In the genomic region with DNA sequence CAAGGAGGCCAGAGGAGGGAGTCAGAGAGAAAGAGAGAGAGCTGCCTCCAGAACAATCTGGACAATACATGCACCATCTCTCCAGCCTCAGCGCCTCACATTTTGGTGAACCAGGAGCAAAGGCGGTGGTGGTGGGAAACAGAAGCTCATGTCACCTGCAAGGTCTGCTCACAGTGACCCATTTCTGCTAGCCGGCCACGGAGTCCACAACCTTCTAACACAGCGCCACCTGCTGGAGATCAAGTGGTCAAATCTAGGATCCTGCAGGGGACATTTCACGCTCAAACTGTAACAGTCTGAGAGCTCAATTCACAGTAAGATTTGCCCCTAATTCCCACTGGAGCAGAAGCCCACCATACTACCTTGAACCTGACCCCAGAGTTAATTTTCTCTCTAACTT, we compare ENCODE assay signal across 27 mouse cellular contexts.
DNase-seq lines count a peak whose midpoint lies in the region; ATAC-seq and TF ChIP-seq lines count a peak whose summit lies in the region.
"Had no signal": no experiment of that assay in that cellular context is flagged by ENCODE, and none has a peak within 500 bp of the region (broad histone marks: within the 10 kb centered on the region; RNA-seq: fewer than 3 reads in every experiment).

No protein-coding gene starts in this region.

- H3K27ac ChIP-seq in kidney, postnatal 0 days = no peak overlapping the region
- no peak overlapping the region for H3K27ac ChIP-seq in MEL (ENCODE audit: control insufficient read depth, low read depth, low read length)
- H3K27ac ChIP-seq in kidney, embryonic 16.5 days (ENCODE audit: low read length) = no peak overlapping the region
- H3K27ac ChIP-seq: forebrain, embryonic 10.5 days; heart, embryonic 15.5 days; hindbrain, embryonic 13.5 days; intestine, embryonic 15.5 days; kidney, embryonic 15.5 days; limb, embryonic 10.5 days; neural tube, embryonic 12.5 days had no signal

- no peaks in the 10 kb centered on the region for H3K9me3 ChIP-seq in kidney, postnatal 0 days (replicated peaks; ENCODE audit: low read length)
- no peaks in the 10 kb centered on the region for H3K9me3 ChIP-seq in MEL (replicated peaks; ENCODE audit: insufficient read depth, low read length)
- H3K9me3 ChIP-seq in kidney, embryonic 16.5 days (ENCODE audit: low read length) = peaks cover 11% of the 10 kb centered on the region; the same call in 1 of the 2 replicates
- H3K9me3 ChIP-seq: heart, embryonic 15.5 days; intestine, embryonic 15.5 days; limb, embryonic 10.5 days; neural tube, embryonic 12.5 days had no signal

- no peak for DNase-seq in kidney, postnatal 0 days (ENCODE audit: low spot score)
- no peak for DNase-seq in kidney, adult 18-20 months
- DNase-seq in thymus, postnatal 4 days = peak; percentile 15
- no peak for DNase-seq in thymus, postnatal 14 days
- peak; percentile 6 for DNase-seq in MEL (ENCODE audit: low read depth, low spot score)
- DNase-seq in urinary bladder, adult 18-20 months (ENCODE audit: low spot score in 2 of 2) = no peak
- DNase-seq: adrenal gland, adult 2 months; cerebellum, adult 18-20 months; cerebellum, postnatal 14 days; gastrocnemius, postnatal 25 days; heart, postnatal 36 days; lung, adult 2 months; lung, postnatal 14 days; midbrain, embryonic 14.5 days; retina, postnatal 1 day; right cerebral cortex, postnatal 25 days; thymus, adult 18-20 months had no signal

- 85% methylated on average over 6 of the region's 6 CpGs for WGBS in kidney, postnatal 0 days
- WGBS in kidney, embryonic 16.5 days = 94% methylated on average over 6 of the region's 6 CpGs

- no peak for ATAC-seq in kidney, postnatal 0 days (replicated peaks; ENCODE audit: low FRiP score, low read depth)
- no peak for ATAC-seq in kidney, embryonic 16.5 days (ENCODE audit: low FRiP score, low TSS enrichment)
- ATAC-seq: forebrain, embryonic 16.5 days; intestine, embryonic 15.5 days had no signal

- TF ChIP-seq RAD21 in MEL (IDR thresholded peaks at IDR 0.05; ENCODE audit: low read depth, low read length) = no peak

- no peak overlapping the region for H3K9ac ChIP-seq in kidney, postnatal 0 days (ENCODE audit: low read depth, low read length)
- H3K9ac ChIP-seq in MEL (ENCODE audit: control insufficient read depth, low read depth, low read length, poor library complexity, severe bottlenecking) = no peak overlapping the region
- no peak overlapping the region for H3K9ac ChIP-seq in kidney, embryonic 16.5 days (replicated peaks; ENCODE audit: low read length)
- H3K9ac ChIP-seq: heart, embryonic 15.5 days; hindbrain, embryonic 13.5 days; intestine, embryonic 15.5 days; kidney, embryonic 15.5 days; neural tube, embryonic 12.5 days had no signal

- TF ChIP-seq POLR2A in MEL (IDR thresholded peaks at IDR 0.05; ENCODE audit: control insufficient read depth in 1 of 2, insufficient read depth in 1 of 2, low read depth in 1 of 2, low read length in 2 of 2, poor library complexity in 1 of 2) = no peak

- no peak for TF ChIP-seq EP300 in MEL (IDR thresholded peaks at IDR 0.05; ENCODE audit: low read depth in 1 of 2, low read length in 2 of 2)

- no peak overlapping the region for H3K4me3 ChIP-seq in kidney, postnatal 0 days (replicated peaks; ENCODE audit: low read depth, low read length)
- H3K4me3 ChIP-seq in MEL (ENCODE audit: control insufficient read depth in 1 of 2, insufficient read depth in 1 of 2, low read depth in 2 of 2, low read length in 2 of 2) = no peak overlapping the region
- no peak overlapping the region for H3K4me3 ChIP-seq in kidney, embryonic 16.5 days (ENCODE audit: low read length)
- H3K4me3 ChIP-seq: forebrain, embryonic 10.5 days; heart, embryonic 15.5 days; hindbrain, embryonic 13.5 days; intestine, embryonic 15.5 days; kidney, embryonic 15.5 days; limb, embryonic 10.5 days; neural tube, embryonic 12.5 days had no signal

- no peaks in the 10 kb centered on the region for H3K4me1 ChIP-seq in kidney, postnatal 0 days (replicated peaks; ENCODE audit: insufficient read depth, low read length)
- H3K4me1 ChIP-seq in MEL (ENCODE audit: control insufficient read depth in 1 of 2, insufficient read depth in 2 of 2, low read length in 2 of 2) = no peaks in the 10 kb centered on the region
- no peaks in the 10 kb centered on the region for H3K4me1 ChIP-seq in kidney, embryonic 16.5 days (ENCODE audit: insufficient read depth, low read length)
- H3K4me1 ChIP-seq: forebrain, embryonic 10.5 days; heart, embryonic 15.5 days; intestine, embryonic 15.5 days; kidney, embryonic 15.5 days; megakaryocyte, embryonic 14.5 days; neural tube, embryonic 12.5 days had no signal

- no peak overlapping the region for H3K4me2 ChIP-seq in kidney, postnatal 0 days (ENCODE audit: low read length)
- no peak overlapping the region for H3K4me2 ChIP-seq in kidney, embryonic 16.5 days (replicated peaks; ENCODE audit: low read depth, low read length)
- H3K4me2 ChIP-seq: heart, embryonic 15.5 days; hindbrain, embryonic 13.5 days; intestine, embryonic 15.5 days; kidney, embryonic 15.5 days; neural tube, embryonic 12.5 days had no signal

- no peaks in the 10 kb centered on the region for H3K36me3 ChIP-seq in kidney, postnatal 0 days (ENCODE audit: insufficient read depth, low read length)
- no peaks in the 10 kb centered on the region for H3K36me3 ChIP-seq in MEL (ENCODE audit: control insufficient read depth in 1 of 2, insufficient read depth in 2 of 2, low read length in 2 of 2)
- H3K36me3 ChIP-seq in kidney, embryonic 16.5 days (ENCODE audit: insufficient read depth, low read length) = no peaks in the 10 kb centered on the region
- H3K36me3 ChIP-seq: forebrain, embryonic 10.5 days; heart, embryonic 15.5 days; hindbrain, embryonic 13.5 days; intestine, embryonic 15.5 days; kidney, embryonic 15.5 days; limb, embryonic 10.5 days; neural tube, embryonic 12.5 days had no signal

- peak; percentile 6; the same call in 1 of the 2 replicates for TF ChIP-seq CTCF in kidney, postnatal 0 days (IDR thresholded peaks at IDR 0.05; ENCODE audit: low read depth)
- peak in 2 of 3 experiments; percentile 20 to 22; a peak in 2 of 6 replicates for TF ChIP-seq CTCF in MEL (IDR thresholded peaks at IDR 0.05 in 2 of 3, conservative IDR thresholded peaks at IDR 0.05 in 1 of 3; ENCODE audit: control insufficient read depth in 1 of 3, insufficient read depth in 1 of 3, low read depth in 2 of 3, low read length in 3 of 3, poor library complexity in 1 of 3, severe bottlenecking in 1 of 3)

- no peaks in the 10 kb centered on the region for H3K27me3 ChIP-seq in kidney, postnatal 0 days (ENCODE audit: insufficient read depth, low read length)
- no peaks in the 10 kb centered on the region for H3K27me3 ChIP-seq in MEL (ENCODE audit: control insufficient read depth in 1 of 2, insufficient read depth in 2 of 2, low read length in 2 of 2)
- no peaks in the 10 kb centered on the region for H3K27me3 ChIP-seq in kidney, embryonic 16.5 days (ENCODE audit: insufficient read depth, low read length)
- H3K27me3 ChIP-seq: heart, embryonic 15.5 days; hindbrain, embryonic 13.5 days; intestine, embryonic 15.5 days; kidney, embryonic 15.5 days; megakaryocyte, embryonic 14.5 days; neural tube, embryonic 12.5 days had no signal

- H3K79me2 ChIP-seq in MEL (ENCODE audit: control insufficient read depth, insufficient read depth, low read length, poor library complexity) = no peaks in the 10 kb centered on the region

TF ChIP-seq in MEL, 35 proteins besides CTCF, POLR2A, EP300 and RAD21:
- no peak for TF ChIP-seq ZC3H11A (IDR thresholded peaks at IDR 0.05; ENCODE audit: low read depth, low read length)
- TF ChIP-seq POLR2AphosphoS5 (IDR thresholded peaks at IDR 0.05; ENCODE audit: borderline replicate concordance, low read depth, low read length) = no peak
- TF ChIP-seq HCFC1 (IDR thresholded peaks at IDR 0.05; ENCODE audit: low read depth, low read length) = no peak
- no peak for TF ChIP-seq SIN3A (IDR thresholded peaks at IDR 0.05; ENCODE audit: low read length)
- TF ChIP-seq ETS1 (IDR thresholded peaks at IDR 0.05; ENCODE audit: low read depth, low read length) = no peak

Comparison
In these comparisons a context has a peak if more than half of its experiments do, and no peak if none do; other contexts are left out.
1. DNase-seq: peak in thymus, postnatal 4 days (single experiment) and MEL (single experiment); none in kidney, postnatal 0 days (single experiment), kidney, adult 18-20 months (single experiment), thymus, postnatal 14 days (single experiment) and urinary bladder, adult 18-20 months (0 of 2).